Mouse (Mus musculus): ENCODE data around the gene Sf3b4.
"Not testable (repeated sequence)": the region's sequence is repeated elsewhere in the genome, so short reads cannot be mapped to it uniquely, and the experiment has no call there.

The Sf3b4 gene

DNA sequence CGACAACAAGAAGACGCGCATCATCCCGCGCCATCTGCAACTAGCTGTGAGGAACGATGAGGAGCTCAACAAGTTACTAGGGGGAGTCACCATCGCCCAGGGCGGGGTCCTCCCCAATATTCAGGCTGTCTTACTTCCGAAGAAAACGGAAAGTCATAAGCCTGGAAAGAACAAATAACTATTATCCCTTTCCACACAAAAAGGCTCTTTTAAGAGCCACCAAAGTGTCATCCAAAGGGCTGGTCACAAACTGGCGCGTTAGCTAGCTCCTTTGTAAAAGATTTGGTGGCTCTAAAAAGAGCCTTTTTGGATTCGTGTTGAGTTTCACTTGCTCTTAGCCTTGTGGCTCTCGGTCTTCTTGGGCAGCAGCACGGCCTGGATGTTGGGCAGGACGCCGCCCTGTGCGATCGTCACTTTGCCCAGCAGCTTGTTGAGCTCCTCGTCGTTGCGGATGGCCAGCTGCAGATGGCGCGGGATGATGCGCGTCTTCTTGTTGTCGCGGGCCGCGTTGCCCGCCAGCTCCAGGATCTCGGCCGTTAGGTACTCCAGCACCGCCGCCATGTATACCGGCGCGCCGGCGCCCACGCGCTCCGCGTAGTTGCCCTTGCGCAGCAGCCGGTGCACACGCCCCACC lies 48.1 kb downstream of the Sf3b4 start:
- DNase-seq (ENCODE audit: low spot score in 2 of 2): not testable (repeated sequence)

DNA sequence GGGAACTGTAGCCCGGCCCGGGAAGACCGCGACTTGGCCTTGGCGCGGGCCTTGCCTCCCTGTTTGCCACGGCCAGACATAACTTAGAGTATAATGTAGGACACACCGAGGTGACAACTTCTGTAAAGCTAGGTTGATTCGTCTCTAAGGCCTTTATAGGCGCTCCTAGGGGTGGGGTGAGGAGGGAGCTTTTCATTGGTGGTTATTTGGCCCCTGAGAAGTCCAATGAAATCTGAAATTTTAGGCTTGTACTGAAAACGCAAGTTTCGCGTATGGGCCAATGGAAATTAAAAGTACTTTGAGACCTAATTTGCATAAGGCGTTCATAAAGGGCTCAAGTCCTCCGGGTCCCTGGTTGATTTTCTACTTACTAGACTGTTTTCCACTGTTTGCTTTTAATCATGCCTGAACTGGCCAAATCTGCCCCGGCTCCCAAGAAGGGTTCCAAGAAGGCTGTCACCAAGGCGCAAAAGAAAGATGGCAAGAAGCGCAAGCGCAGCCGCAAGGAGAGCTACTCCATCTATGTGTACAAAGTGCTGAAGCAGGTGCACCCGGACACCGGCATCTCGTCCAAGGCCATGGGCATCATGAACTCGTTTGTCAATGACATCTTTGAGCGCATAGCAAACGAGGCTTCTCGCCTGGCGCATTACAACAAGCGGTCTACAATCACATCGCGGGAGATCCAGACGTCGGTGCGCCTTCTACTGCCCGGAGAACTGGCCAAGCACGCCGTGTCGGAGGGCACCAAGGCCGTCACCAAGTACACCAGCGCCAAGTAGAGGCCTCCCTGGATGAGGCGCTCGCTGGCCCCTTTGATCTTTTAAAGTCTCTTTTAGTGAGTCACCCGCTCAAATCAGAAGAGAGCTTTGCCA lies 48.9 kb downstream of the Sf3b4 start, which contains the start of the genes Hist2h2ac and Hist2h2be:
TSS of gene Hist2h2ac (minus strand) at position 116 of the 875 bp plus-strand sequence.
TSS of gene Hist2h2be (plus strand) at position 355 of the 875 bp plus-strand sequence.
- DNase-seq (ENCODE audit: low spot score in 2 of 2): peak; percentile 88 to 96

DNA sequence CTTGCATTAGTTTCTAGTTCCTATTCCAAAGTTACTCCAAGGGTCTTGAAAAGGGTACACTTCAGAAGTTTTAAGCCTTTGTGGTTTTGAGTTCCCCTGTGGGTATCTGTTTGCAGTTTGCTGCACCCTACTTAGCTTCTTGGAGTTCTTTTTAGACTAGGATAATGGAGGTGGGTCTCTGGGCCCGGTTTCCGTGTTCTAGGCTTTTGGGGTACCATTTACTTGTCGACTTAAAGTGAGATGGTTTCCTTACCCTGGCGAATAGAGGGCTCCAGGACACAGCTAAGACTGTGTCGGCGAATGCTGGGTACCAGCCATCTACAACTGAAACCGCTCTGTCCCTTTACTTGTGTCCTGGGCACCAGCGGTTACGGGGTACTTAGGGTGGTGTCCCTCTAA lies 49.5 kb downstream of the Sf3b4 start:
- peak; percentile 62 to 75 for DNase-seq (ENCODE audit: low spot score in 2 of 2)

DNA sequence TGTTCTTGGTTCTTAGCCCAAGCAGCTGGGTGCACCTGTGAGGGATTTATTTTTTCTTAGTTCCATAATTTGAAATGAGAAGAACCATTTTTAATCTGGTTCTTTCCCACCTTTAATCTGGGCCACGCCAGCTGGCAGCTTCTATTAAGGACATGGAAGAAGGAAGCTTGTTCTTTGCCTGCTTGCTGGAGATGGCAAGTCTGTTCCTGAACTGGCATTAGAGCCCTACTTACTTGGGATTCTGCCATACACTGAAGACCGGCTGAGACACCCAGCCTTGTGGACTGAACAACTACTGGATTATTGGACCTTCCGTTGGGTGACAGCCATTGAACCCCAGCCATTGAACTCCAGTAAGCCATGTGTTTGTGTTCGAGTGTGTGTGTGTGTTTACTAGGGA lies 50.6 kb downstream of the Sf3b4 start:
- DNase-seq (ENCODE audit: low spot score in 2 of 2): peak in 1 of 2 experiments; percentile 17

DNA sequence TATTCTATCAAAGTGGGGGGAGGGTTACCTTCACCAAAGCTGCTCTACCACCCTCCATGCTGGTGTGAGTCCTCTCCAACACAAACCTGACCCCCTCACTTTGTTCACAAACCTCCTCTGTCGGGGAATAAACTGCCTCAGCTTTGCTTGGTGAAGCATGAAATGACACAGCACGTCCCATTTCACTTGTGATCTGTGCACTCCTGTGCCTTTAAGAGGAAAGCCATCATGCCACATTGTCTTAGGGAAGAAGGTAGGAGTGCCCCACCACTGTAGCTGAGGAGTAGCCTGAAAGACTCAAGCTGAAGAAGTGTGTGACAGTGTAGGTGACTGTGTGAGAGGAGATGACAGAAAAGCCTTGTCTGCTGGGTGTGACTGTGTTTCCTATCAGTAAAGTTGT lies 53.3 kb downstream of the Sf3b4 start:
- DNase-seq (ENCODE audit: low spot score in 2 of 2): no peak
